In genomic region chr1:59484314-59484713, GRCm38 (mm10) we compare ENCODE assay signal across 8 mouse cellular contexts. TPM values are rescaled to one million over a fixed set of nuclear protein-coding genes. Genes with fewer than 3 reads are reported as not detected.
DNase-seq lines count a peak whose midpoint lies in the region; ATAC-seq lines count a peak whose summit lies in the region.

No protein-coding gene starts in this region.

- H3K9ac ChIP-seq in kidney, embryonic 16.5 days (replicated peaks; ENCODE audit: low read length) = peak overlapping the region; percentile 93
- peak overlapping the region; percentile 99 for H3K9ac ChIP-seq in embryonic facial prominence, embryonic 12.5 days
- H3K9ac ChIP-seq in intestine, embryonic 14.5 days (ENCODE audit: low read length) = peak overlapping the region; percentile 75

- H3K9me3 ChIP-seq in kidney, embryonic 16.5 days (ENCODE audit: low read length) = no peaks in the 10 kb centered on the region
- H3K9me3 ChIP-seq in embryonic facial prominence, embryonic 12.5 days = no peaks in the 10 kb centered on the region
- H3K9me3 ChIP-seq in intestine, embryonic 14.5 days (ENCODE audit: control insufficient read depth, low read length) = no peaks in the 10 kb centered on the region

- ATAC-seq in kidney, embryonic 16.5 days (ENCODE audit: low FRiP score, low TSS enrichment) = no peak
- ATAC-seq in embryonic facial prominence, embryonic 12.5 days (ENCODE audit: insufficient number of reproducible peaks, insufficient read depth, low FRiP score, low TSS enrichment) = no peak
- ATAC-seq in intestine, embryonic 14.5 days (replicated peaks; ENCODE audit: low FRiP score, low TSS enrichment, low read depth) = no peak

- H3K36me3 ChIP-seq in kidney, embryonic 16.5 days (ENCODE audit: insufficient read depth, low read length) = no peaks in the 10 kb centered on the region; the same call in 1 of the 2 replicates
- 0 out of 2 replicates have a peak, but pooled peaks cover 5% of the 10 kb centered on the region for H3K36me3 ChIP-seq in embryonic facial prominence, embryonic 12.5 days
- H3K36me3 ChIP-seq in intestine, embryonic 14.5 days (ENCODE audit: control insufficient read depth, insufficient read depth, low read length) = peaks cover 11% of the 10 kb centered on the region; the same call in 1 of the 2 replicates

- H3K4me3 ChIP-seq in kidney, embryonic 16.5 days (ENCODE audit: low read length) = peak overlapping the region; percentile 82
- peak overlapping the region; percentile 94 for H3K4me3 ChIP-seq in embryonic facial prominence, embryonic 12.5 days
- peak overlapping the region; percentile 72 for H3K4me3 ChIP-seq in intestine, embryonic 14.5 days (ENCODE audit: low read depth, low read length)

- DNase-seq in kidney, postnatal 36 days = no peak
- peak; percentile 77 for DNase-seq in intestine, embryonic 14.5 days (ENCODE audit: low spot score)
- peak; percentile 61 for DNase-seq in neural tube, embryonic 10.5 days (ENCODE audit: extremely low spot score, low spot score)
- DNase-seq in right cerebral cortex, adult 2 months (ENCODE audit: low spot score in 2 of 2) = no peak
- no peak for DNase-seq in adipocyte (ENCODE audit: low spot score)
- no peak for DNase-seq in kidney, adult 9 months

- 9% methylated on average over 21 of the region's 21 CpGs for WGBS in kidney, embryonic 16.5 days
- 2% methylated on average over 21 of the region's 21 CpGs for WGBS in embryonic facial prominence, embryonic 12.5 days
- 6% methylated on average over 21 of the region's 21 CpGs for WGBS in intestine, embryonic 14.5 days

- peak overlapping the region; percentile 87 for H3K4me2 ChIP-seq in kidney, embryonic 16.5 days (replicated peaks; ENCODE audit: low read depth, low read length)
- H3K4me2 ChIP-seq in embryonic facial prominence, embryonic 12.5 days (replicated peaks) = peak overlapping the region; percentile 95
- H3K4me2 ChIP-seq in intestine, embryonic 14.5 days (ENCODE audit: low read length) = peak overlapping the region; percentile 74

- H3K27ac ChIP-seq in kidney, embryonic 16.5 days (ENCODE audit: low read length) = peak overlapping the region; percentile 70
- peak overlapping the region; percentile 98 for H3K27ac ChIP-seq in embryonic facial prominence, embryonic 12.5 days
- H3K27ac ChIP-seq in intestine, embryonic 14.5 days (ENCODE audit: low read depth) = peak overlapping the region; percentile 95

- H3K4me1 ChIP-seq in kidney, embryonic 16.5 days (ENCODE audit: insufficient read depth, low read length) = peaks cover 57% of the 10 kb centered on the region
- peaks cover 54% of the 10 kb centered on the region for H3K4me1 ChIP-seq in embryonic facial prominence, embryonic 12.5 days
- H3K4me1 ChIP-seq in intestine, embryonic 14.5 days (replicated peaks; ENCODE audit: control insufficient read depth, insufficient read depth, low read length) = peaks cover 56% of the 10 kb centered on the region

- no peaks in the 10 kb centered on the region for H3K27me3 ChIP-seq in kidney, embryonic 16.5 days (ENCODE audit: insufficient read depth, low read length)
- H3K27me3 ChIP-seq in embryonic facial prominence, embryonic 12.5 days = no peaks in the 10 kb centered on the region
- no peaks in the 10 kb centered on the region for H3K27me3 ChIP-seq in intestine, embryonic 14.5 days (replicated peaks; ENCODE audit: control insufficient read depth, insufficient read depth, low read length)

RNA-seq across cellular contexts. Expression of gene Fzd7, which starts 2.1 kb away (rescaled TPM):
- polyA plus RNA-seq in kidney, embryonic 16.5 days (2015; fragmentation: Nextera tagmentation; extraction: Ambion mirVana) = 16.0 and 18.2 TPM in 2 replicates
- polyA plus RNA-seq in embryonic facial prominence, embryonic 12.5 days (2016; fragmentation: Nextera tagmentation; extraction: Ambion mirVana) = 26.3 and 28.5 TPM in 2 replicates
- 10.8 and 11.5 TPM in 2 replicates for polyA plus RNA-seq in intestine, embryonic 14.5 days (2014; fragmentation: Nextera tagmentation; extraction: Ambion mirVana)

RNA-seq across cellular contexts. Expression of gene Gm973, which starts 31.8 kb away (rescaled TPM):
- polyA plus RNA-seq in kidney, embryonic 16.5 days (2015; fragmentation: Nextera tagmentation; extraction: Ambion mirVana) = 1.1 and 1.5 TPM in 2 replicates
- polyA plus RNA-seq in embryonic facial prominence, embryonic 12.5 days (2016; fragmentation: Nextera tagmentation; extraction: Ambion mirVana) = 0.67 and 0.82 TPM in 2 replicates
- polyA plus RNA-seq in intestine, embryonic 14.5 days (2014; fragmentation: Nextera tagmentation; extraction: Ambion mirVana) = 0.42 and 0.46 TPM in 2 replicates

Comparison
In these comparisons a context has a peak if more than half of its experiments do, and no peak if none do; other contexts are left out.
1. DNase-seq: peak in intestine, embryonic 14.5 days (single experiment) and neural tube, embryonic 10.5 days (single experiment); none in kidney, postnatal 36 days (0 of 2), right cerebral cortex, adult 2 months (0 of 2), adipocyte (single experiment) and kidney, adult 9 months (single experiment).
2. Peak in every context shown above with its lines, with median percentiles within 50 percentile points of each other: H3K27ac ChIP-seq, H3K4me2 ChIP-seq, H3K4me3 ChIP-seq and H3K9ac ChIP-seq.